Mouse (Mus musculus): ENCODE measurements around the gene Tfap2c. TPM values are rescaled to one million over a fixed set of nuclear protein-coding genes. Genes with fewer than 3 reads are reported as not detected.

Tfap2c gene
- polyA plus RNA-seq, 1 experiment from 2014 or later, result 11.5 TPM

- H3K36me3 ChIP-seq, result no peaks in the 10 kb centered on the region
- H3K4me1 ChIP-seq, result peaks cover 47% of the 10 kb centered on the region
- H3K4me3 ChIP-seq, result no peak overlapping the region
- H3K27me3 ChIP-seq (ENCODE audit: low read depth, poor library complexity, severe bottlenecking), result peaks cover 72% of the 10 kb centered on the region
- no peaks in the 10 kb centered on the region for H3K9me3 ChIP-seq (replicated peaks)
- 9% methylated on average over 6 of the region's 6 CpGs for WGBS
- peak; percentile 39 for DNase-seq (ENCODE audit: low spot score)
- H3K27ac ChIP-seq, result no peak overlapping the region
These were observed 4.7 kb upstream of the Tfap2c start for GRCm38 (mm10) chr2:172544601-172545127.

GRCm38 (mm10) chr2:172545592-172546235 is 3.7 kb upstream of the Tfap2c start:
- peak; percentile 60 for DNase-seq (ENCODE audit: low spot score)
- Histone ChIP-seq H3K27ac (peak overlapping the region; percentile 47; the same call in 1 of the 2 replicates), H3K4me3 (peak overlapping the region; percentile 11), H3K27me3 (ENCODE audit: low read depth, poor library complexity, severe bottlenecking) (peaks cover 82% of the 10 kb centered on the region), H3K4me1 (peaks cover 57% of the 10 kb centered on the region), H3K9me3 (replicated peaks) (no peaks in the 10 kb centered on the region), H3K36me3 (no peaks in the 10 kb centered on the region)
- WGBS, result 4% methylated on average over 35 of the region's 35 CpGs

DNA sequence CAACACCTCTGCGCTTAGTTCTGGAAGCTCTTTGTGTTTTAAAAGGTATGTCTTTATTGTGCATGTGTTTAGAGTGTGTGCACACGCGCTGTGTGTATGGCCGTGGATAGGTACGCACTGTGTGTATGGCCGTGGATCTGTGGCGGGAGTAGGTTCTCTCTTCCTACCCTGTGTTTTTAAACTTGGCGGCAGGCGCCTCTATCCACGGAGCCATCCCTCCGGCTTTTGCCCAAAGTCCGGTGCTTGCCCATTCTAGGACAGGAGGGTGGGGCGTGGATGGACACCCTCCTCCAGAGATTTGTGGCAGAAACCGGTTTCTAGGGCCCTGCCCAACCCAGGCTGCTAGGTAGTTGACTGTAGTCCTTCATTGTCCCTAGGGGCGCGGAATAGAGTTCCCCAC is 2.8 kb upstream of the Tfap2c start:
- DNase-seq (ENCODE audit: low spot score), result peak; percentile 42
- WGBS, result 9% methylated on average over 16 of the region's 16 CpGs
- H3K27ac ChIP-seq, result no peak overlapping the region
- H3K27me3 ChIP-seq (ENCODE audit: low read depth, poor library complexity, severe bottlenecking), result peaks cover 89% of the 10 kb centered on the region
- H3K4me1 ChIP-seq, result peaks cover 65% of the 10 kb centered on the region
- H3K4me3 ChIP-seq, result 0 out of 2 replicates have a peak overlapping the region, but pooled peaks have one; percentile 39
- H3K36me3 ChIP-seq, result no peaks in the 10 kb centered on the region
- H3K9me3 ChIP-seq (replicated peaks), result no peaks in the 10 kb centered on the region

DNA sequence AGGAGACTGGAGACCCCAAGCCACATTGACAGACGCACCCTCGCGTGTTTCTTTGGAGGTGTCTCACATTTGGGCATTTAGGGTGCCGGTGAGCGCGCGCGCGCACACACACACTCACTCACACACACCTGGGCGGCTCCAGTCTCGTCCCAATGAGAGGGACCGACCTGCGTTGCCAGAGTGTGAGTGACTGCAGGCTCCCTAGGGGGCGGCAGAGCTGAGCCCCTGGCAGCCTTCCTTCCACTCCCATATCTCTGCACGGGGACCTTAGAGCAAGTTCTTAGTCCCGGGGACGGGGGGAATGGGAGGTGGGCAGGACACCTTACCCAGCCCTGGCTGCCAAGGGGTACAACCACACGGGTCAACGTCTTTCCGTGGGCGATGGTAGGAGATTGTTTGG is 2.3 kb upstream of the Tfap2c start:
- DNase-seq (ENCODE audit: low spot score), result peak; percentile 79
- Histone ChIP-seq H3K27ac (no peak overlapping the region), H3K4me1 (peaks cover 70% of the 10 kb centered on the region), H3K4me3 (peak overlapping the region; percentile 39), H3K36me3 (no peaks in the 10 kb centered on the region), H3K27me3 (ENCODE audit: low read depth, poor library complexity, severe bottlenecking) (peaks cover 91% of the 10 kb centered on the region), H3K9me3 (replicated peaks) (no peaks in the 10 kb centered on the region)
- WGBS, result under 1% methylated on average over 21 of the region's 21 CpGs

DNA sequence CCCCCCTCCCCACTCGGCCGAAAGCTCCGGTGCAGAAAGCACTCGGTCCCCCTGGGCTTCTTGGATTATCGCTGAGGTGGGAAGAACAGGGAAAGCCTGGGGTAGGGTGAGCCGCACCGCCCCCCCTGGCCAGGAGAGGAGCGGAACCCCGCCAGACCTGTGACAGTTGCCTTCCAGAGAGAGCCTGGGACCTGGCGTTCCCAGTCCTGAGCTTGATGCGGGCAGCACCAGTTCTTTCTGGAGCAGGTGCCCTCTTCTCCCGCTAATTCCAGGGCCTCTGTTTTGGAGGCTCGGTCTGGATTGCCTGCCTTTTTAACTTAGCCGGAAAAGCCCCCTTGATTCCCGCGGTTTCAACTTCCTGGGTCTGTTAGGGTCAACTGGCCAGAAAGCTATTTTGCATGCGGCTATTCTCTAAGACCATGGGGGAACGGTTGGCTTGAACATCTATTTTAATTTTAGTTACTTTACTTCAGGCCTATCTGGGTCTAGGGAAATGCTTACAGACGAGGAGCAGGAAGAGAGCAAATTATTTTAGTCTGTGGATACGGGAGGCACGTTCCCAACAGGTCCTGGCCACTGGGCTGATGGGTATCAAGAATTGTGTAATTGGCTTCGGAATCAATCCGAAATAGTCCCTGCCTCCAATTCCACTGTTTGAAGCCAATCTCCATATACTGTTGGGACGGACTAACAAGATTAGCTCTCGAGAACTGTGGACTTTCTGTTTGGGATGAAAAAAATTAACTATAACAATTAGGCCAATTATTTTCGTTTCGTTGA is 1.4 kb upstream of the Tfap2c start:
- WGBS, result 4% methylated on average over 27 of the region's 27 CpGs
- Histone ChIP-seq H3K4me3 (peak overlapping the region; percentile 39), H3K36me3 (no peaks in the 10 kb centered on the region), H3K27ac (no peak overlapping the region), H3K27me3 (ENCODE audit: low read depth, poor library complexity, severe bottlenecking) (peaks cover 97% of the 10 kb centered on the region), H3K9me3 (replicated peaks) (no peaks in the 10 kb centered on the region), H3K4me1 (peaks cover 74% of the 10 kb centered on the region)
- peak; percentile 59 for DNase-seq (ENCODE audit: low spot score)

DNA sequence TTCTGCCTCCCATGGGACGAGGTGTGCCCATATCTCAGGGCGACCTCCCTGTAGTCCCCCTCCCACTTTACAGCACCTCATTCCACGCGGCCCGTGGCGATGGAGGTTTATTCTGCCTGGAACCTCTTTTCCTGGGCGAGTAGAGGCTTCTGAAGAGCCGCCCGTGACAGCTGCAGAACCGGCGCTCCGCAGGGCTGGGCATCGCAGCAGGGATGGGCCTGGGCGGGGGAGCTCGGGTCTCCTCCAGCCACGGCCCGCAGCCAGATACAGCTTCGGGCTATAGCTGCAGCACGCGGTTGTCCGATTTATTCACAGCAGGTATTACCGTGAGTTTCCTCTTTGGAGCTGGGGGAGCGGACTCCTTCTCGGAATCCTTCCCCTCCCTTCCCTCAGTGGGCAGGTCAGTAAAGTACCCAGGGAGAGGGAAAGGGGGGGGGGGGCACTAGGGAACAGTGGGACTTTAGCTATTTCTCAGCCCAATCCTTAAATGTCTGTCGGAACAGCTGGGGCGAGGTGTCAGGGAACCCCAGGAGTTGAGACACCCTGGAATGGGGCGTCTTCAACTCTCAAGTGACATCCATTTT is 629 bp upstream of the Tfap2c start:
- WGBS, result under 1% methylated on average over 27 of the region's 27 CpGs
- H3K9me3 ChIP-seq (replicated peaks), result no peaks in the 10 kb centered on the region
- H3K27ac ChIP-seq, result no peak overlapping the region
- H3K27me3 ChIP-seq (ENCODE audit: low read depth, poor library complexity, severe bottlenecking), result peaks cover 99% of the 10 kb centered on the region
- peak; percentile 58 for DNase-seq (ENCODE audit: low spot score)
- H3K4me3 ChIP-seq, result peak overlapping the region; percentile 59
- no peaks in the 10 kb centered on the region for H3K36me3 ChIP-seq
- H3K4me1 ChIP-seq, result peaks cover 80% of the 10 kb centered on the region

DNA sequence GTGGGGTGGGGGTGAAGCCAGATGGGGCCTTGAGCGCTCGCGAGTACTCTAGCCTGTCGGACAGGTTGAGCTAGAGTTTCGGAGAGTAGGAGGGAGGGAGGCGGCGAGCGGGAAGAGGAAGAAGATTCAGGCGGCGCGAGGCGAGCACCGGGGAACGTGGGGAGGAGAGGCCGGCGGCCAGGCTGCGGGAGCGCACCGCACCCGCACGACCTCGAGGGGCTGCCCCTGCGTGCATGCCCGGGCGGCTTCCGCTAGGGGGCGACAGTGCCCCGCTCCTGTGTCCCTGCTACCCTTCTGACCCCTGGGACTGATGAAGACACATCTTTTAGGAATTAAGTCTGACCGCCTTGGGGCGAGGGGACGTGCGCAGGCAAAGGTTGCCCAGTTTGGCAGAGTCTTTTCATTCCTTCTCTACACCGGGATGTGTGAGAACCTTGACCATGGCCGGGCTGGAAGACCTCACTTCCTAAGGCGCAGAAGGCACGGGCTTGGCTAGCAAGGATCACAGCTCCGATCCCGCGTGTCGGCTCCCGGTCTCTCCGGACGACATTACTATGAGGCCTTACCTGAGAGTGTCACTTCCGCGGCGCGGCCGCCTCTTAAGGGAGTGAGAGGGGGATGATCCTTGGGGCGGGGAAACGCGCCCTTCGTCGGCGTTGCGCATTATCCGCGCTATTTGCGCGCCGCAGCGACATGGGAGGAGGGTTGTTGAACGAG is 1.1 kb downstream of the Tfap2c start:
- Histone ChIP-seq H3K4me3 (peak overlapping the region; percentile 59), H3K9me3 (replicated peaks) (no peaks in the 10 kb centered on the region), H3K36me3 (peaks cover 11% of the 10 kb centered on the region; the same call in 1 of the 2 replicates), H3K27ac (peak overlapping the region; percentile 83), H3K4me1 (peaks cover 93% of the 10 kb centered on the region), H3K27me3 (ENCODE audit: low read depth, poor library complexity, severe bottlenecking) (peaks cover 96% of the 10 kb centered on the region)
- under 1% methylated on average over 62 of the region's 62 CpGs for WGBS
- DNase-seq (ENCODE audit: low spot score), result peak; percentile 97

DNA sequence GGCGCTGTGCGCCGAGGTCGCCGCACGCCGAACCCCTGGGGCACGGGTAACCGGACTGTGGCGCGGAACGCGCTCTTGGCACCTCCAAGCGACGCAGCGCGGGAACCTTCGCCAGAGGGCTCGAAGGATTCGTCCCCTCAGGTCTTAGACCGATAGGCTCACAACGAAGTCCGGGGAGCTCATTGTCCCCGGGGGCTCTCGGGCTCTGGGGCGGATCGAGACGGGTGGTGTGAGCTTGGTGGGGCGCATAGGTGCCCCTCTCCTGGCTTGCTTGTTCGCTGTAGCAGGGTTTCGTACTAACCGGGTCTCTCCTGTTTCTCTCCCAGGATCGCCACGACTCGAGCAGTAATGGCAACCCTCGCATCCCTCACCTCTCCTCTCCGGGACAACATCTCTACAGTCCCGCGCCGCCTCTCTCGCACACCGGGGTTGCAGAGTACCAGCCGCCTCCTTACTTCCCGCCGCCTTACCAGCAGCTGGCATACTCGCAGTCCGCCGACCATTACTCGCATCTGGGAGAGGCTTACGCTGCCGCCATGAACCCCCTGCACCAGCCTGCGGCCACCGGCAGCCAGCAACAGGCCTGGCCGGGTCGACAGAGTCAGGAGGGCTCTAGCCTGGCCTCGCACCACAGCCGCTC is 1.8 kb downstream of the Tfap2c start:
- peak; percentile 72 for DNase-seq (ENCODE audit: low spot score)
- Histone ChIP-seq H3K4me3 (peak overlapping the region; percentile 59), H3K27ac (peak overlapping the region; percentile 83), H3K9me3 (replicated peaks) (no peaks in the 10 kb centered on the region), H3K4me1 (peaks cover 93% of the 10 kb centered on the region), H3K36me3 (peaks cover 18% of the 10 kb centered on the region; the same call in 1 of the 2 replicates), H3K27me3 (ENCODE audit: low read depth, poor library complexity, severe bottlenecking) (peaks cover 96% of the 10 kb centered on the region)
- under 1% methylated on average over 57 of the region's 57 CpGs for WGBS

DNA sequence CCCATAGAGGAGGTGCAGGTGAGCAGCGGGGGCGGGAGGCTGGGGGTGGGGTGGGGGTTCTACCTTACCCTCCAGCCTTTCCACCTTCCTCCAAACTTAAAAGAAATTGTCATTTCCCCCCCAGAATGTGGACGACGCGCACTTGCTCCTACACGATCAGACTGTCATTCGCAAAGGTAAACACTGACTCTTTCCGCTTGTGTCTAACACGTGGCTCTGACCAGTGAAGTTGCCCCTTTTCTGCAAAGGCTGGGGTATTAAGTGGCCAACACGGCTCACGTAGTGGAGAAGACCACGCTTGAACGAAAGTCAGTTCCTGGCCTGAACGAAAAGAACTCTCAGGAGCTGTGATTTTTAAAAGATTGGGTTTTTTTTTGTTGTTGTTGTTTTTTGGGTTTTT is 2.5 kb downstream of the Tfap2c start:
- Histone ChIP-seq H3K27ac (peak overlapping the region; percentile 83), H3K27me3 (ENCODE audit: low read depth, poor library complexity, severe bottlenecking) (peaks cover 94% of the 10 kb centered on the region), H3K9me3 (replicated peaks) (no peaks in the 10 kb centered on the region), H3K4me3 (peak overlapping the region; percentile 59), H3K4me1 (peaks cover 91% of the 10 kb centered on the region), H3K36me3 (peaks cover 24% of the 10 kb centered on the region; the same call in 1 of the 2 replicates)
- DNase-seq (ENCODE audit: low spot score), result peak; percentile 51
- WGBS, result 4% methylated on average over 14 of the region's 14 CpGs

DNA sequence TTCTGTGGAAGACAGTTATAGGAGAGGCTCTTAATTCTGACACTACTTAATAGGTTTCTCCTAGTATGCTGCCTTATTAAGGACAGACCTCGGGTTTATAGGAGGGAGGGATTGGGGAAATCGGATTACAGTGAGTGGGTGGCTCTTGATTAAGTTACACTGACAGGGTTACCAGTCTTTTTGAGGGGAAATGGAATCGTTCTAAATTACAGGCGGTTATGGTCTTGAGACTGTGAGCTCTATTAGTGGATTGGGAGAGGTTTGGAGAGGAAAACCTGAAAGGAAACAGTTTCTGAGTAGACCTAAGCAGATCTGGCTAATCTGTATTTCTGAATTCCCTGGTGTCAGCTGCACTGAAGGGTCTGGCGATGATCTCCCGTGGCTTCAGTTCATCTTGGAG is 3.3 kb downstream of the Tfap2c start:
- no peak for DNase-seq (ENCODE audit: low spot score)

GRCm38 (mm10) chr2:172554211-172554610 is 4.8 kb downstream of the Tfap2c start:
- H3K27me3 ChIP-seq (ENCODE audit: low read depth, poor library complexity, severe bottlenecking), result peaks cover 83% of the 10 kb centered on the region
- H3K36me3 ChIP-seq, result peaks cover 29% of the 10 kb centered on the region; the same call in 1 of the 2 replicates
- 0 out of 2 replicates have a peak overlapping the region, but pooled peaks have one; percentile 19 for H3K27ac ChIP-seq
- no peak overlapping the region for H3K4me3 ChIP-seq
- no peaks in the 10 kb centered on the region for H3K9me3 ChIP-seq (replicated peaks)
- DNase-seq (ENCODE audit: low spot score), result no peak
- peaks cover 83% of the 10 kb centered on the region for H3K4me1 ChIP-seq
- 80% methylated on average over 9 of the region's 9 CpGs for WGBS

More for the DNA sequence above, 3.3 kb downstream of the Tfap2c start:
- WGBS, result 4% methylated on average over 6 of the region's 6 CpGs
- H3K9me3 ChIP-seq (replicated peaks), result no peaks in the 10 kb centered on the region
- peaks cover 29% of the 10 kb centered on the region; the same call in 1 of the 2 replicates for H3K36me3 ChIP-seq
- peaks cover 91% of the 10 kb centered on the region for H3K27me3 ChIP-seq (ENCODE audit: low read depth, poor library complexity, severe bottlenecking)
- peaks cover 87% of the 10 kb centered on the region for H3K4me1 ChIP-seq
- H3K4me3 ChIP-seq, result peak overlapping the region; percentile 59
- H3K27ac ChIP-seq, result no peak overlapping the region
